Mouse (Mus musculus) ovary, adult 18-20 months (tissue): ENCODE results near the gene Gfm2.

ENCODE experiments used
- DNase-seq: peaks from one replicate; pipeline ENCODE4 v3.0.0; 2022; ENCODE audit warnings: low spot score, mixed read lengths

Gfm2 gene

DNA sequence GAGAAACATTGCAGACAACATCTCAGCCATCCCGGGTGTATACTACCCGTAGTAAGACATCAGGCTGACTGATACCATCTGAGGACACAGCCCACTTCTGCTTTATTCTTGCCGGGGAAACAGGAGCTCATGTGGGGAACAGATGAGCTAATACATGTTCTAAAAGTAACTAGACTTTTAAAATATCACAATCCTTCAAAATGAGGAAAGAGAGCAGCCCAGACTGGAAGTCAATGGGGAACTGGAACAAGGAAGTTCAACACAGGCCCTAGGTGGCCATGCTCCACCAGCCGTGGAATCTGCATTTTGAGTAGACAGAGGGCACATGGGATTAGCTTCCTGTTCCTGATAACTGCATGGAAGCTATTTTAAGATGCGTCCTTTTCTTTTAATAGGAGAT, 50.0 kb downstream of the Gfm2 start:
- DNase-seq = no peak

DNA sequence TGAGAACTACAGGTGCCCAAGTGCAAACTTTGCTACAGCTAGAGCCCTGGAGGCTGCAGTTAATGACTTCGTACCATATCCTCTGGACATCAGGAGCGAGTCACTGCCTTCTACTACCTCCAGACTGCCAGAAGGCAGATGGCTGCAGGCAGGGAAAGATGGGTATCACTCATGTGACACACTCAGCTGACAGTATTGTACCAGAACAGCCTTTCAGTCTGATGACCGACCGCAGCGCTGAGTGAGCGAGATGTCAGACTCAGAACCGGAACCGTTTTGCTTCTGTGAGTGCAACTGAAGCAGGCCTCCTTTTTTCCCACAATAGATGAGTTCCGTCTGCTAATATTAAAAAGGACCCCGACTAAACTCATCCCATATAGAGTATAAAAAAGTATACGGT, 54.9 kb downstream of the Gfm2 start:
- no peak for DNase-seq

DNA sequence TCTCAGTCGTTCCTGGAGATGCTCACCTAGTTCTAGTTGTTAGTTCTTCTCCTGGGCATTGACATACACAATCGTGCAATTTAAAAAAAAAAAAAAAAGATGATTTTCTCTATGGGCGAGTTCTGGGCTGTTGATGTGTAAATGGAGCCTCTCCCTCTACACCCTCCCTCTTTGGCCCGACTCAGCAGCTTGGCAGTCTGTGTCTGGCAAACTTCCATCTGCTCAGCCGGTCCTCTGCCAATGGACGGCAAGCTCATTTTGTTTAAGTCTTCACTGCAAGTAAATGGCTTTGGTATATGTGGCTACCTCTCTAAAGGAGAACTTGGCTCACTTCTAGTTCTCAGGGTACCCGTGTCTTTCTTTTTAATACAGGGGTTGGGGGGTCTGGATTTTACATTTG, 55.7 kb downstream of the Gfm2 start:
- peak; percentile 44 for DNase-seq

DNA sequence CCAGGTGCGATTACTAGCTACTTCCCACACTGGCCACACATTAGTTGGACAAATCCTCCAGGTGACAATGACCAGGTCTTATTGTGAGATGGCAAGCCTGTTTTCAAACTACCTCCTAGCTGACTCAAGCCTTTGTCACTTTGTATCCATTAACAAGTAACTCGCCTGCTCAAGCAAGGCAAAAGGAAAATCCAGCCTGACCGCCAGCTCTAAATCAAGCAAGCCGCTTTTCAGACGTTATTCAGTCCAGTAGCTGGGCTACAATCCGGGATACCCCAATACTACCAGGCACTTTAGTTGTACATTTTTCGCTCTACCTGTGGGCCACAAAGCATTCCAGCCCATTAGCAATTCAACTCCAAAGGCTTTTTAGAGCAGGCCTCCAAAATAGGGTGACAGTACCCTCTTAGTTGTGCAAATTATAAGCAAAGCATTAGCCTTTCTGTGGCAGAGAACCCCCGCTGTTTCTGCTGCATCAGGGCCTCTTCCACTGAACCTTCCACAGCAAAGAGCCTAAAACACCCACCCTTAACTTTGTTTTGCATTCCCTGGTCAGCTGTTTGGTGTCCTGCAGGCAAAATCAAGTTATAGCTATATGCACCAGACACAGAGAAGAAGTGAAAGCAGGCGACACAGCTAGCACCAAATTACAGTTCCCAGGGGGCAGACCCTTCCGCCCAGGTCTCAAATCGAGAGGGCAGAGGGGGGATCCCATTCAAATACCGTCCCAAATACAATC, 58.6 kb downstream of the Gfm2 start:
- no peak for DNase-seq

DNA sequence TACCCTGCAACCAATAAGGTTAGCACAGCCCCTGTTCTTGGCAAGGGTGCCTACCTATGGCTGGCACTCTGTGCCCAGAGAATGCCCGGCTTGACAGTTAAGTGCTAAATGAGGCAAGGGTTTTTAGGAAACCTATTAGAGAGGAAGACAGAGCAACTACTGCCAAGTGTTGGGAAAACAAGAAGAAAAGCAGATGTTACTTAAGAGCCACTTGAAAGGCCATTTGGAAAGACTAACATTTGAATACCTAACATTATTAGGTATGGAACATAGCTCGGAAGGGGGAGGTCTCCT, 59.1 kb downstream of the Gfm2 start:
- DNase-seq = no peak

DNA sequence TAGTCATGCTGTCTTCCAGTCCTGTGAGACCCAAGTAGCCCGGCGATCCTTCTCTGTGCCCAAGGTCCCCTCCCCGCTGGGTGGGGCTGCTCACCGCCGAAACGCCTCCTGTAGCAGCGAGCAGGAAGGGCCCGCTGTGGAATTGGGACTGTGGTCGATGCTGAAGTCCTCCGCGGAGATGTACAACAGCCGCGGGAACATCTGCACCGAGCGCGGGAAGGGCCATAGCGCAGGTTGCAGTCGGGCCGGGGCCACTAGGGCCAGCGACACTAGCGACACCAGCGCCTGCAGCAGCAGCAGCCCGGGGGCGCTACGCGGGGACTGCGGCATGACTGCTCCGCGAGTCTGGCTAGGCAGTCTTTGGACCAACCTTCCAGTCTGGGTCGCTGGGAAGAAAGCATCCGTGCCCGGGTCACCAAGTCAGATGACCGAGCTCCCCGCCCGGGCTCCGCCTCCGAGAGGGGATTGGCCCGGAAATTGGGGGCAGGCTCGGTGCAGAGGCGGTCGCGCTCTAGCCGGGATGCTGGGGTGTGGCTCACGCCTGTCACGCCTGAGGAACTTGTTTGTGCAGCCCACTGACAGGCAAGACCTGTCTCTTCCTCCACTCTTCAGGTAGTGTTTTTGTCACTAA, 60.3 kb downstream of the Gfm2 start, which contains the start of gene Hexb:
Hexb (minus strand) TSS at position 426 of the 631 bp plus-strand sequence.
- peak; percentile 89 for DNase-seq

DNA sequence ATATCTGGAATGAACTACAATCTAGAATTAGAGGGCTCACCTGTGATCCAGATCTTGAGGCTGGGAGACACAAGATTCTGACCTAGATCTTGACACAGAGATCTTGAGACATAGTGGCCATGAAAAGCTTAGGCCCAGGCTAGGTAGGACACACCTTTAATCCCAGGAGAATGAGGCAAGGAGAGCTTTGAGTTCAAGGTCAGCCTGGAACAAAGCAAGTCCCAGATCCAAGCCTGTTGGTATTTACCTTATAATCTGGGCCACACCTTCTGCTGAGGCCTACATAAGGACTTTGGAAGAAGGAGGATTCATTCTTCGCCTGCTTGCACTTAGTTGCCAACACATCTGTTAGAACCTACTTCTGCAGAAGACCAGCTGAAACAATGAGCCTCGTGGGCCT, 61.4 kb downstream of the Gfm2 start:
- no peak for DNase-seq

DNA sequence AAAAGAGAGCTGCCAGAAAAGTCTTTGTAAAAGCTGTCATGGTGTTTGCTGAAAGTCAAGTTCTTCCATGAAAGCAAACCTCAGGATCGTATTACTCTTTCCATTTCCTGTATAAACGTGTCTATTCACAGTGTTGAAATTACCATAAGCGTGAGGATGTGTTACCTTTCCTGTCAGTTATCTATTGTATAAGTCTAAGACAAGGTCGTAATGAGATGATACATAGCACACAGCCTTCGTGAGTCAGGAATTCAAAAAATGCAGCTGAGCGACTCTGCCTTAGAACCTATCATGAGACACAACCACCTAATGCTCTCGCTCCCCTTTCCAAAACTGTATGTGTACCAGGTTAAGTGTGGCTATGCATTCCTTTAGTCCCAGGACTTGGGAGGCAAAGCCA, 63.3 kb downstream of the Gfm2 start:
- DNase-seq = no peak

DNA sequence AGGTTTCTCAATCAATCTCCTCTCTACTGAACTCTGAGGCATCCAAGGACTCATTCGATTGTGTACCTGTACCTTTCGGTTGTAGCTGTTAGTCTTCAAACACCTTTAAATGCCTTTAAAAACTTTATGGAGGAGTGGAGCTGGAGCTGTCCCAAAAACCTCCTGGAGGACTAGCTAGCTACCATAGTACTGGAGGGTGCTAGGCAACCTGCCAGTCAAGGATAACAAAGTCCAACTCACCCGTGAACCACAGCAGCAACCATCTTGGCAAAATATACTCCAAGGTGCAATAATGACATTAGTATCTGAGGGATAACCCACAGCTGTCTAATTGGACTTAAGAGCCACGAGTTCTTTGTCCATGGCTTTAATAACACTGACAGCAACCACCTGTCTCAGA, 64.2 kb downstream of the Gfm2 start:
- DNase-seq = no peak

DNA sequence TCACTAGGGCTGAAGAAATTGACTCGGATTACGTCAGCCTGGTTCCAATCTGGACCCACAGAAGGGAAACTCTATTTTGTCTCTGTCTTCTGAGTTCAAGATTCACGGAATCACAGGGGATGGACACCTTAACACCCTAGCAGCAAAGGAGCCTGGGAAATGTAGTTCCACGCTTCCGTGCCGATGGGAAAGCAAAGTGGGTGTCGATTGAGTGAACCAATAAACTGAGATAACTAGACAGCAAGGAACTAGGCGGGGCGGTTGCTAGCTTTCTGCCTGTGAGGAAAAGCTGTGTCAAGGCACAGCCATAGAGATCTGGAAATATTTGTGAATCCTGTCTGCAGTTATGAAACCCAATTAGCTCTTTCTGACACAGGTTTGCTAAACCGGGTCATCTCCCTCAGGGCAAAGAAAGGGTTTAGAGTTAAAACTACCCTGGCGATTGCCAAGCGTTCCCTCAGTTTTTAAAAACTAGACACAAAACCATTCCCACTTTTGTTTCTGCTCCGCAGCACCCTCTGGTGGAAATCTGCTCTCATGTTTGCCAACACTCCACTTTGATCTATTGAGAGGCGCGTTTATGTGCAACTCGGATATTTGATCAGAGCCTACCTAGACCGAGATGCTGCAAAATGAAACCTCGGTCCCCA, 67.4 kb downstream of the Gfm2 start:
- peak; percentile 74 for DNase-seq

DNA sequence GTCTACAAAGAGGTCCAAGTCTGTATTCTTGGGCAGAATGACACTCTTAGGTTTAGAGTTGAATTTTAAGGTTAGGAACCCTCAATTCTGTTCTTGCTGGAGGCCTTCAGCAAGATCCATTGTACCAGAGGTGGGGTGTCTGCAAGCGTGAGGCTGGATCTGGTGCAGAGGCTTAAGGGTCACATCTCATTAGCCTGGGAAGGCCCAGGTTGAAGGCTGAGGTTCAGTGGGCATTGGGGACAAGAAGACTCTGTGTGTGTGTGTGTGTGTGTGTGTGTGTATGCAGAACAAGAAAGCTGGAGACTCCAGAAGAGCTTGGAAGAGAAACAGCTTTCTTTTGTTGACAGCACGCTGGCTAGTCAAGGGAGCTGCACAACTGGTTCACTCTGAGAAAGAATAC, 68.3 kb downstream of the Gfm2 start:
- no peak for DNase-seq

DNA sequence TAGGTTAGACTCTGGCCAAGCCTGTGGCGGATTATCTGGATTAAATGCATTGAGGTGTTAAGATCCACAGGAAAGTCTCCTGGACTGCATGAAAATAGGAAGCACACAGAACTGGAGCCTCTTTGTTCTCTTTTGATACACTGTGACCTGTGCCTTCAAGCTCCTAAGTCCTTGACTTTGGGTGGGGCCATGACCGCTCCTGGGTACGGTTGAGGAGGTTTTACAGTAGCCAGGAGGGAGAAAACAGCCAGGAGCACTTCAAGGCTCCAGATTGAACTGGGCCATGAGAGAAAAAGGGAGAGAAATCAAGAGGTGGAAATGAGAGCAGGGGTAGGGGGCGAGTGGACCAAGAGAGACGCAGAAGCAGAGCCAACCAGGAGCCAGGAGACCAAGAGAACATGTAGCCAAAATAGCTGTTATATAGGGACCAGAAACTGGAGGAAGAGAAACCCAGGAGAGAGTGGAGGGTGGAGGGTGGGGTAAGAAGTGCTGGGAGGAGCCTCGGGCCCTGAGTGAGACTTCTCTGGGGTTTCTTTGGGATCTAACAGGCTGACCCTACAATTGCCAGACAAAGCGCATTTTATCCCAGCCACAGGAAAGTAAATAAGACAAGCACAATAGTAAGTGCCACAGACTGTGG, 69.9 kb downstream of the Gfm2 start:
- no peak for DNase-seq

DNA sequence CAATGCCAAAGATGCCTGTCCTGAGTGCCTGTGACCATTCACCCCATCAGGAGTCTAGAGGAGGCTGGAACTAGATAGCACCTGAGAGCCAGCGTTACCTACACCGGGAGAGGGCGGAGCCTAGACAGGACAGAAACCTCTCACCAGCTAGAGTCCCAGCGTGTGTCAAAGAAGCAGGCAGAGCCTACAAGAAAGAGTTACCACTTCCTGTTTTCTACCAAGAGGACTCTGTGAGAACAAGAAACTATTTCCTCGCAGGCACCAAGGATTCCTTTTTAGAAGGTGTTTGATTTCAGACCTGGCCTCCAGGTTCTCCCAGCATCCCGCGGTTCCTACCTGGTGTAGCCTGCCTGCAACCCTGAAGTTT, 70.4 kb downstream of the Gfm2 start:
- DNase-seq = no peak

DNA sequence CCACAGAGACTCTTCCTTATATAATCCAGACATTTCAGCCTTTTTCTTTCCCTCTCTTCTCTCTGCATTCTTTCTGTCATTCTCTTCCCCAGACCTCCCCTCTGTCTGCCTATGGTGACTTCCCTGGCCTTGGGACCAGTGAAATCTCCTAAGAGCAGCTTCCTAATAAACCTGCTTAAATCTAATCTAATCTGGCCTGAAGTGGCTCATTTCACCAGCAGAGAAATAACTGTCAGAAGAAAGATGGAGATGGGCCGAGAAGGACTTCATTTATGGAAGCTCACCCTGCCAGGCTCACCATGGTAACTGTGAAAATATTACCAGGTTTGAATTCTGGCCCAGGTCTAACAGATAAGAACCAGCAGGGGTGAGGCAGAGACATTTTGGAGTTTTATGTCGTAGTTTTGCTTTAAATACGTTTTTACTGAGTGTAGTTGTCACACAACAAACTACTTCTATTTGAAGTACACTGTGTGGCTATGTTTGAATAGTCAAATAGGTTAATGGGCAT, 70.8 kb downstream of the Gfm2 start:
- DNase-seq = no peak

DNA sequence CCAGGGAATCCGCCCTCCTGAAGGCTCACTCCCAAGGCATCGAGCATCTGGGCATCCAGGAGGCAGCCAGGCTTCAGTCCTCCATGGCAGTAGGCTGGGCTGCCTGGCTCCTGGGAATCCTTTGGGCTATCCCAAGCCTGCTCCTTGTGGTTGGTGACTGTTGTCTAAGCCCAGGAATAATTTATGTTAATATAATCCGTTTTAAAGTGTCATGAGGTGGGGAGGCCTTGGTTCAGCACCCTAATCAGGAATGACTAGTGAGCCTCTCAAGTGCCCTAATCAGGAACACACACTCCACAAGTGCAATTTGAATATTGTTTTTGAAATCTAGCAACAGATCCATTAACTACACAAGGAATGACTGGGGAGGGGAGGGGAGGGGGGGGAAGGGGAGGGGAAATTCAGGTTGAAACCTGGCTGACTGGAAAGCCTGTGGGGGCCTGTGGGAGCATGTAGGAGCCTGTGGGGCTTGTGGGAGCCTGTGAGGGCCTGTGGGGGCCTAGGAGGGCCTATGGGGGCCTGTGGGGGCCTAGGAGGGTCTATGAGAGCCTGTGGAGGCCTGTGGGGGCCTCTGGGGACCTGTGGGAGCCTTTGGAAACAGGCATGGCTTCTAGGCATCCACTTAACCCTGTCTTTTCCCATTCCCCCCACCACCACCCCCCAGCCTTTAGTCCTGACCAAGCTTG, 77.0 kb downstream of the Gfm2 start:
- DNase-seq = no peak

DNA sequence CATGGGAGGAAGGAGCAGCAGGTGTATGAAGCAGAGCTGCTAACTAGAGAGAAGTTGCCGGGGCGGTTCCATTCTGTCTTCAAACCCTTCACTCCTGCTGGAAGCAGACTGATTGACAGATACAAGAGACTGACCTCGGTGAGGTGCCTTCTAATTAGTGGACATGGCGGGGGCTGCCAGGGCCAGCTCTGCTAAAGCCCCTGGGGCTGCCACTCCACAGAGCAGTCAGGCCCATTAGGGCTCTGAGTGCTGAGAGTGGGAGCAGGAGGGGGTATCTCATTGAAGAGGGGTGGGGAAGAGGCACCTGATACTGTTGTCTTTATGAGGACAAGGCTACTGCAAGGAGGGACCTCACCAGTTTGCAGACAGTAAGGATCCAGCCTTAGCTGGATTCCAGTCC, 77.8 kb downstream of the Gfm2 start:
- no peak for DNase-seq

DNA sequence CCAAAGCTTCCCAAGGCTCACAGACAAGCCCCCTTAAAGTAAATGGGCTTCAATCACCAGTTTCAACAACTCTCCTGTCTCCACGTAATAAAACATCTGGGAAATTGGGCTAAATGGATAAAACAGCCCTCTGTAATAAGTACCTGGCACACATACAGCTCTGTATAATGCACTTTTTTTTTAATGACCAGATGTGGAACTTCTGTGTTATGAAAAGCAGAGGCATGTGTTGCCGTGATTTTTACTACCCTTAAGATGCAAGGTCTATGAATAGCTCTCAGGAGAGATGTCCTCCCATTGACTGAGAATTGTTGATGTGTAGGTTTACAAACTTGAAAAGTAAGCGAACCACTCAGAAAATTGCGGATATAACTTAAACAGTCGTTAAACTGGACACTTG, 78.5 kb downstream of the Gfm2 start:
- DNase-seq = no peak

DNA sequence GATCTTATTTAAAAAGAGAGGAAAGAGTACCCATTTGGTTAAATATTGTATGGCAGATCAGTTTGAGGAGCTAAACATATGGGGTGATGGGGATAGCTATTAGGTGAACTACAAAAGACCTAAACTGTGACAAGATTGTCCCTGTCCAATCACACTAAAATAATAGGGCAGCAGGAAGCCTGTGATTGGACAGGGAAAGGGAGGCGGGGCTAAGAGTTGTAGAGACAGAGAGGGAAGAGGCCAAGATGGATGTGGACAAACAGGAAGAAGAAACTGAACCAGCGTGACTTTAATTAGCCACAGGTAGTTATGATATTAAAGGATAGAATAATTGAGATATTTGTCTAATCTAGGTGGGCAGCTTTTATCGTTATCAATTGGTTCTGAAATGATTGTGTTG, 82.3 kb downstream of the Gfm2 start:
- DNase-seq = no peak

DNA sequence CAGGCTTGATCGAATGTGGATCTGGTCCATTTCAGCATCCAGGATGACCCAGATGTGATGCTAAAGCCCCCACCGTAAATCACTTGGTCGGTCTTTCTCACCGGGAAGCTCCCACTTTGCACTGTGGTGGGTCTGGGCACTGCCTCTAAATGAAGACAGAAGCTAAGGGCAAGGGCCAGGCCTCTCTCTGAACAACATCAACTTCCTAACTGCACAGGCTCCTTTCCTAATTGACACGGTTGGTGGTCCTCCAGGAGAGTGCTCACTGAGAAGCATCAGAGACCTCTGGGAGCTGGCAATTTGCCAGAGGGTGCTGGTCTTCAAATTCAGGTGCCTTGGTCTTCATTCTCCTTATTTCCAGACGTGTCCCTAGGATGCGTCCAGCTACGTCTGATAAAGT, 86.1 kb downstream of the Gfm2 start:
- no peak for DNase-seq

DNA sequence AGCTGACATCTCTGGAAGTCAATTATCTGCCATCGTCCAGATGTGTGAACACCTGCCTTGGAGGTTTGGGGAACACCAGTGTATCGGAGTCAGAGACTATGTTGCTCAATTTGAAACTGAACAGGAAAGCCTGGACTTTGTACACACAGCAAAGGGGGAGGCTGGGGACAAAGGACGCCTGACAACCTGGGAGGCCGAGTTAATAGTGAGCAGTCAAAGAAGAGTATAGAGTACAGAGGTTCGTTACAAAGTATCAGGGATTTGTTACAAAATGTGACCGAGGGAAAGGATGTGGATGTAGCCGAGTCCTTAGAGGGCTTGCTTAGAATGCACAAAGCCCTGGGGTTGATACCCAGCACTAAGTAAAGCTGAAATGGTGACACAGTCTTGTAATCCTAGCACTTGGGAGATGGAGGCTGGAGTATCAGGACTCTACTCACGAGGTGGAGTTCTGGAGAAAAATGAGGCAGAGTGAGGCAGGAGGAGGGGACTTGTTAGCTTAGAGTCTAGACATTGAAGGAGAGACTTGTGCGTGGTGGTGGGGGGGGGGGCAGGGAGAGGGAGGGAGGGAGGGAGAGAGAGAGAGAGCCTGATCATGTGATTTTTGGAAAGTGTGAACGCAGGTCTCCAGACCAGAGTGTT, 86.7 kb downstream of the Gfm2 start:
- DNase-seq = no peak

DNA sequence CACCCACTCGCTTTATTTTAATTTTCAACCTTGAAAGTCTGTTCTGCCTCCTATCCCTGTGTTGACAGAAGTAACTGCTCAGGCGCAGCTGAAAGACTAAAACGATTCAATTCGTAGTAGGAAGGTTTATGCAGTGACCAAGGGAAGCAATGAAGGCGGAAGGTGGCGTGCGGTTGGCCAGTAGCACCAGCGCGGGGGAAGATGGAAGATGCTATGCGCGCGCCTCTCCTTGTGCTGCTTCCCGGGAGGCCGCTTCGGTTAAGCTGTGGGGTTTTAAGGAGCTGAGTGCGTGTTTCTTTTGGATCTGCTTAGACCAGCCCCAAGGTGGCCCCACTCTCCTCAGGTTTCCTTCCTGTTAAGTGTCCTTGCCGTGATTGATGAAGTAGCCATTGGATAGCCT, 87.4 kb downstream of the Gfm2 start:
- no peak for DNase-seq

DNA sequence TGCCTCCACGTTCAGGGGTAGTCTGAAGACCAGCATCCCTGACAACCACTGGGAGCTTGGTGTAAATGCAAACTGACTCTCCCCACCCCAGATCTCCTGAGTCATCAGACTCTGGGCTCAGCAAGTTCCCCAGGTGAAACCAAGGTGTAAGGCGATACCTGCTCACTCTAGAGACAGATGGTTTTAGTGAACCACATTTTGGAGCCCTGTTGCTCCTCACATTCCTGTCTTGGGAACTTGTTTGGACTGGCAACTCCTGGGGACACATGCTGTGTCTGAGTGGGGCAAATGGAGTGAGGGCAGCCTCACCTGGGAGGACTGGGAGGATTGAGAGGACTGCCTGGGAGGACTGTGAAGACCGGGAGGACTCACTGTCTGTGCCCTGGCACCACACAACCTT, 90.1 kb downstream of the Gfm2 start:
- no peak for DNase-seq
